Comparison of ENCODE assay signal across 25 mouse cellular contexts in the genomic region with DNA sequence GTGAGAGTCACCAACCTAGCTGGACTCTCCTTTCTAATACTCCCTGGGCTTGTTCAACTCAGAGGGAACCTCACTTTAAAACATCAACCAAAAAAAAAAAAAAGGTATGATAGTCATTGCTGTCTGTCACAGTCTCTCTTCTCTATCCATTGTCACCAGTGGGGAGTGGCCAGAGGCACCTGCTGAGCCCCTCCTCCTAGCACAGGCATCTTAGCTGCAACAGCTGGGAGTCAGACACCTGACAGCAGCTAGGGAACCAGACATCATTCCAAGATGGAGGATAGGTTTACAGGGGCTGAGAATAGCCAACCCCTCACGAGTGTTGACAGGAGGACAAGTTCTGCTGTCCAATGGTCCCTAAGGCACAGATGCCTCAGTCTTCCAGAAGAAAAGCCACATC. TPM values are rescaled to one million over a fixed set of nuclear protein-coding genes. Genes with fewer than 3 reads are reported as not detected.
DNase-seq lines count a peak whose midpoint lies in the region; ATAC-seq and TF ChIP-seq lines count a peak whose summit lies in the region.
"Had no signal": no experiment of that assay in that cellular context is flagged by ENCODE, and none has a peak within 500 bp of the region (broad histone marks: within the 10 kb centered on the region; RNA-seq: fewer than 3 reads in every experiment).

No protein-coding gene starts in this region.

- H3K4me1 ChIP-seq in cortical plate, adult 2 months (ENCODE audit: control insufficient read depth, insufficient read depth, low read length) = peaks cover 11% of the 10 kb centered on the region
- H3K4me1 ChIP-seq: forebrain, embryonic 10.5 days; forebrain, embryonic 13.5 days; hindbrain, embryonic 13.5 days had no signal

- H3K4me3 ChIP-seq in cortical plate, adult 2 months (ENCODE audit: insufficient read depth, low read length) = no peak overlapping the region
- H3K4me3 ChIP-seq: forebrain, embryonic 10.5 days; forebrain, embryonic 13.5 days; heart, embryonic 12.5 days; heart, embryonic 15.5 days; hindbrain, embryonic 10.5 days; hindbrain, embryonic 13.5 days had no signal

- TF ChIP-seq POLR2A in cortical plate, adult 2 months (IDR thresholded peaks at IDR 0.05; ENCODE audit: extremely low read depth, insufficient read depth, low read length) = no peak

- peak; percentile 35 for DNase-seq in CD4-positive, CD25-positive, alpha-beta regulatory T cell, adult 2 months (ENCODE audit: low read depth, low spot score)
- peak; percentile 3 for DNase-seq in right cerebral cortex, postnatal 14 days
- no peak for DNase-seq in right cerebral cortex, adult 18-20 months
- DNase-seq in thymus, postnatal 4 days = peak; percentile 57
- no peak for DNase-seq in testis, postnatal 14 days (ENCODE audit: low spot score)
- DNase-seq: adrenal gland, adult 2 months; adrenal gland, postnatal 14 days; cerebellum, adult 11 months; cerebellum, adult 8-10 months; cerebellum, postnatal 10 days; cerebellum, postnatal 36 days; gastrocnemius, postnatal 14 days; heart, adult 18-20 months; heart, postnatal 10 days; heart, postnatal 36 days had no signal

- no peak for ATAC-seq in CD4-positive, CD25-positive, alpha-beta regulatory T cell, adult 4 months
- ATAC-seq: forebrain, embryonic 13.5 days; forebrain, embryonic 16.5 days; hindbrain, embryonic 16.5 days had no signal

- peak overlapping the region; percentile 14; the same call in 1 of the 2 replicates for H3K27ac ChIP-seq in cortical plate, adult 2 months (ENCODE audit: insufficient read depth, low read length)
- H3K27ac ChIP-seq: forebrain, embryonic 10.5 days; forebrain, embryonic 13.5 days; heart, embryonic 15.5 days; hindbrain, embryonic 10.5 days; hindbrain, embryonic 13.5 days had no signal

- no peak for TF ChIP-seq CTCF in cortical plate, adult 2 months (IDR thresholded peaks at IDR 0.05; ENCODE audit: extremely low read depth, insufficient read depth, low read length)

RNA-seq across cellular contexts. Expression of gene Mxd4, which starts 6.9 kb away (rescaled TPM):
- 100 to 1,000 TPM; 128 to 166 TPM for polyA plus RNA-seq in CD4-positive, CD25-positive, alpha-beta regulatory T cell, adult 4 months (2017; shearing (Covaris generic))
- 93.6 and 95.3 TPM in 2 replicates for polyA plus RNA-seq in cortical plate, adult 2 months (2012; rRNA removed)

RNA-seq across cellular contexts. Expression of gene Haus3, which starts 25.1 kb away (rescaled TPM):
- 10 to 100 TPM; 80.1 to 90.0 TPM for polyA plus RNA-seq in CD4-positive, CD25-positive, alpha-beta regulatory T cell, adult 4 months (2017; shearing (Covaris generic))
- 5.5 and 5.7 TPM in 2 replicates for polyA plus RNA-seq in cortical plate, adult 2 months (2012; rRNA removed)

RNA-seq across cellular contexts. Expression of gene Poln, which starts 25.2 kb away (rescaled TPM):
- 1 to 10 TPM in 1 of 2 experiments, under 1 TPM in 1; 0.77 to 3.5 TPM for polyA plus RNA-seq in CD4-positive, CD25-positive, alpha-beta regulatory T cell, adult 4 months (2017; shearing (Covaris generic))
- polyA plus RNA-seq in cortical plate, adult 2 months (2012; rRNA removed) = 1.4 and 3.1 TPM in 2 replicates

Comparison
In these comparisons a context has a peak if more than half of its experiments do, and no peak if none do; other contexts are left out.
1. DNase-seq: peak in CD4-positive, CD25-positive, alpha-beta regulatory T cell, adult 2 months (single experiment), right cerebral cortex, postnatal 14 days (single experiment) and thymus, postnatal 4 days (single experiment); none in right cerebral cortex, adult 18-20 months (single experiment) and testis, postnatal 14 days (single experiment).
2. RNA of gene Haus3, which starts 25.1 kb away (polyA plus RNA-seq): 80.1 to 90.0 TPM in CD4-positive, CD25-positive, alpha-beta regulatory T cell, adult 4 months; 5.5 to 5.7 TPM in cortical plate, adult 2 months; every median in the first group is over 10 times any median in the second.